Comparison of ENCODE assay signal across 8 mouse cellular contexts in genomic region chr1:178527547-178528361, GRCm38 (mm10). TPM values are rescaled to one million over a fixed set of nuclear protein-coding genes. Genes with fewer than 3 reads are reported as not detected.
A peak's percentile ranks its signal among the peaks of the same experiment; 100 is the strongest.
DNase-seq lines count a peak whose midpoint lies in the region; ATAC-seq lines count a peak whose summit lies in the region.

No protein-coding gene starts in this region.

- peaks cover 17% of the 10 kb centered on the region for H3K4me1 ChIP-seq in intestine, embryonic 16.5 days (ENCODE audit: control insufficient read depth, insufficient read depth, low read length)
- H3K4me1 ChIP-seq in midbrain, embryonic 10.5 days = peaks cover 38% of the 10 kb centered on the region

- H3K9me3 ChIP-seq in intestine, embryonic 16.5 days (ENCODE audit: control insufficient read depth, low read length) = no peaks in the 10 kb centered on the region
- H3K9me3 ChIP-seq in midbrain, embryonic 10.5 days (replicated peaks) = no peaks in the 10 kb centered on the region

- H3K36me3 ChIP-seq in intestine, embryonic 16.5 days (ENCODE audit: control insufficient read depth, insufficient read depth, low read length) = no peaks in the 10 kb centered on the region
- H3K36me3 ChIP-seq in midbrain, embryonic 10.5 days = no peaks in the 10 kb centered on the region

- under 1% methylated on average over 59 of the region's 59 CpGs for WGBS in intestine, embryonic 16.5 days
- WGBS in midbrain, embryonic 10.5 days = under 1% methylated on average over 59 of the region's 59 CpGs

- intact Hi-C loops in left cerebral cortex, postnatal 4 days (cut with DNase I) = loop anchor here (2.0 to 5.0 kb wide), 3 partner anchors 435 to 949 kb away; no protein-coding TSS in a partner anchor

- peak; percentile 29 for ATAC-seq in intestine, embryonic 16.5 days

- H3K9ac ChIP-seq in intestine, embryonic 16.5 days (ENCODE audit: low read depth, low read length) = peak overlapping the region; percentile 63

- H3K4me3 ChIP-seq in intestine, embryonic 16.5 days (ENCODE audit: low read length) = peak overlapping the region; percentile 67
- H3K4me3 ChIP-seq in midbrain, embryonic 10.5 days = peak overlapping the region; percentile 75

- H3K27me3 ChIP-seq in intestine, embryonic 16.5 days (replicated peaks; ENCODE audit: control insufficient read depth, insufficient read depth, low read length) = peaks cover 9% of the 10 kb centered on the region
- H3K27me3 ChIP-seq in midbrain, embryonic 10.5 days (ENCODE audit: low read depth, poor library complexity, severe bottlenecking) = peaks cover 55% of the 10 kb centered on the region

- H3K4me2 ChIP-seq in intestine, embryonic 16.5 days (ENCODE audit: low read depth, low read length) = peak overlapping the region; percentile 97

- H3K27ac ChIP-seq in intestine, embryonic 16.5 days (ENCODE audit: low read length) = no peak overlapping the region
- peak overlapping the region; percentile 79 for H3K27ac ChIP-seq in midbrain, embryonic 10.5 days (replicated peaks)

- peak; percentile 40 to 60 for DNase-seq in adrenal gland, adult 18-20 months (ENCODE audit: low spot score in 2 of 2)
- DNase-seq in adrenal gland, adult 2 months = no peak
- peak; percentile 31 for DNase-seq in embryo, embryonic 11.5 days (ENCODE audit: low read depth, low spot score)
- peak; percentile 20 for DNase-seq in gastrocnemius, postnatal 25 days
- peak; percentile 24 for DNase-seq in left cerebral cortex, postnatal 4 days
- DNase-seq in midbrain, embryonic 10.5 days (ENCODE audit: low spot score) = peak; percentile 51
- DNase-seq in skeletal muscle tissue, adult 2 months (ENCODE audit: low read depth, low spot score) = peak; percentile 31

RNA-seq across cellular contexts. Expression of gene Kif26b, which starts 1.2 kb away (rescaled TPM):
- 1 to 10 TPM; 2.7 to 4.4 TPM for total RNA-seq in adrenal gland, adult 18-20 months (2021)
- 1 to 10 TPM; 1.6 to 1.9 TPM for total RNA-seq in adrenal gland, adult 2 months (2021)
- polyA plus RNA-seq in adrenal gland, adult 2 months (2012; rRNA removed) = 0.18 and 0.35 TPM in 2 replicates
- 1 to 10 TPM; 1.4 to 2.9 TPM for total RNA-seq in gastrocnemius, postnatal 25 days (2021)
- 1.5 and 1.7 TPM in 2 replicates for polyA plus RNA-seq in intestine, embryonic 16.5 days (2015; fragmentation: Nextera tagmentation; extraction: Ambion mirVana)
- 10 to 100 TPM; 44.1 to 49.3 TPM for total RNA-seq in left cerebral cortex, postnatal 4 days (2021)
- polyA plus RNA-seq in midbrain, embryonic 10.5 days (2016; fragmentation: Nextera tagmentation; extraction: Ambion mirVana) = 3.3 and 4.3 TPM in 2 replicates

Comparison
In these comparisons a context has a peak if more than half of its experiments do, and no peak if none do; other contexts are left out.
1. RNA of gene Kif26b, which starts 1.2 kb away (total RNA-seq): 44.1 to 49.3 TPM in left cerebral cortex, postnatal 4 days; 2.7 to 4.4 TPM in adrenal gland, adult 18-20 months, 1.4 to 2.9 TPM in gastrocnemius, postnatal 25 days and 1.6 to 1.9 TPM in adrenal gland, adult 2 months; every median in the first group is over 4 times any median in the second.